In genomic region chr7:28671172-28671571, GRCm38 (mm10) we compare ENCODE assay signal across 13 mouse cellular contexts. TPM values are rescaled to one million over a fixed set of nuclear protein-coding genes. Genes with fewer than 3 reads are reported as not detected.
DNase-seq lines count a peak whose midpoint lies in the region; ATAC-seq lines count a peak whose summit lies in the region.
"Had no signal": no experiment of that assay in that cellular context is flagged by ENCODE, and none has a peak within 500 bp of the region (broad histone marks: within the 10 kb centered on the region; RNA-seq: fewer than 3 reads in every experiment).

No protein-coding gene starts in this region.

- peak; percentile 20 for DNase-seq in lung, postnatal 25 days (ENCODE audit: low spot score)
- DNase-seq in lung, adult 18-20 months, result no peak
- DNase-seq in MEL-GATA-1-ER (ENCODE audit: extremely low read depth, low read depth), result peak; percentile 50
- DNase-seq in thymus, postnatal 36 days, result peak; percentile 27 to 55
- no peak for DNase-seq in ovary, postnatal 14 days (ENCODE audit: low spot score)
- no peak for DNase-seq in cerebellum, postnatal 10 days
- DNase-seq: adrenal gland, adult 2 months; cerebellum, adult 9-11 months; gastrocnemius, adult 2 months; kidney, adult 18-20 months; right cerebral cortex, postnatal 25 days had no signal

- ATAC-seq in megakaryocyte progenitor cell, adult 5-6 weeks (replicated peaks; ENCODE audit: poor library complexity), result peak; percentile 78
- ATAC-seq: forebrain, embryonic 15.5 days had no signal

RNA-seq across cellular contexts. Expression of gene Fbxo27, which starts 21.5 kb away (rescaled TPM):
- total RNA-seq in megakaryocyte progenitor cell, adult 5-6 weeks (2015), result 1.1 and 1.4 TPM in 2 replicates
- 0.24 and 0.75 TPM in 2 replicates for total RNA-seq in megakaryocyte progenitor cell, adult 5-6 weeks (2017)

RNA-seq across cellular contexts. Expression of gene Acp7, which starts 40.0 kb away (rescaled TPM):
- total RNA-seq in megakaryocyte progenitor cell, adult 5-6 weeks (2015), result not detected in 2 replicates
- not detected in 2 replicates for total RNA-seq in megakaryocyte progenitor cell, adult 5-6 weeks (2017)
- total RNA-seq: adrenal gland, adult 2 months; gastrocnemius, adult 2 months had no signal

RNA-seq across cellular contexts. Expression of gene Fbxo17, which starts 45.4 kb away (rescaled TPM):
- total RNA-seq in megakaryocyte progenitor cell, adult 5-6 weeks (2015), result 1.6 and 2.2 TPM in 2 replicates
- total RNA-seq in megakaryocyte progenitor cell, adult 5-6 weeks (2017), result 1.7 and 4.1 TPM in 2 replicates

Comparison
In these comparisons a context has a peak if more than half of its experiments do, and no peak if none do; other contexts are left out.
1. DNase-seq: peak in lung, postnatal 25 days (single experiment), MEL-GATA-1-ER (single experiment) and thymus, postnatal 36 days (2 of 2); none in lung, adult 18-20 months (0 of 2), ovary, postnatal 14 days (single experiment) and cerebellum, postnatal 10 days (0 of 2).